Mouse (Mus musculus) liver, embryonic 13.5 days (tissue): ENCODE data around the gene Emx1. TPM values are rescaled to one million over a fixed set of nuclear protein-coding genes. Genes with fewer than 3 reads are reported as not detected.

Experiments used
- ATAC-seq: fragments of 200-750 bp; cut with Nextera tagmentation; 2 replicates; pipeline ENCODE4 v1.8.0; 2017; ENCODE audit warnings: low read depth, mild to moderate bottlenecking, moderate number of reproducible peaks, moderate library complexity
- DNase-seq: peaks from one replicate; pipeline ENCODE4 v3.0.0; 2022
- H3K27ac ChIP-seq: fragments of 300-500 bp; sonication (generic); 2 replicates; pipeline ENCODE4 v1.5.1; 2015; ENCODE audit warnings: moderate library complexity, mild to moderate bottlenecking, inconsistent platforms
- H3K27me3 ChIP-seq: fragments of 300-500 bp; sonication (generic); 2 replicates; pipeline ENCODE4 v1.6.1; 2015; ENCODE audit warnings: mild to moderate bottlenecking, inconsistent platforms
- H3K36me3 ChIP-seq: fragments of 300-500 bp; sonication (generic); 2 replicates; pipeline ENCODE4 v1.6.1; 2015; ENCODE audit warnings: mild to moderate bottlenecking, inconsistent platforms
- H3K4me1 ChIP-seq: fragments of 300-500 bp; sonication (generic); replicated peaks from 2 replicates; pipeline ENCODE4 v1.6.1; 2015; ENCODE audit warnings: inconsistent platforms
- H3K4me2 ChIP-seq: fragments of 300-500 bp; sonication (generic); 2 replicates; pipeline ENCODE4 v1.6.1; 2015; ENCODE audit warnings: inconsistent platforms, mild to moderate bottlenecking, moderate library complexity
- H3K4me3 ChIP-seq: fragments of 300-500 bp; sonication (generic); replicated peaks from 2 replicates; pipeline ENCODE4 v1.5.1; 2015; ENCODE audit warnings: mild to moderate bottlenecking, inconsistent platforms
- H3K9ac ChIP-seq: fragments of 300-500 bp; sonication (generic); 2 replicates; pipeline ENCODE4 v1.6.1; 2015; ENCODE audit warnings: mild to moderate bottlenecking, inconsistent platforms
- H3K9me3 ChIP-seq: fragments of 300-500 bp; sonication (generic); replicated peaks from 2 replicates; pipeline ENCODE4 v1.6.1; 2016; ENCODE audit warnings: inconsistent platforms
- WGBS: fragments of 180-500 bp; shearing (Covaris S2); methylation state at CpG from one replicate; pipeline ENCODE4 v1.1.7; 2015; ENCODE audit not compliant: insufficient replicate concordance; 5-methylcytosine and 5-hydroxymethylcytosine counted together
- polyA plus RNA-seq: library from polyadenylated mRNA; unstranded; fragments of >200 nt; fragmentation: Nextera tagmentation; extraction: Ambion mirVana; gene quantifications from 2 replicates; pipeline ENCODE4 v1.2.1, GENCODE M21; 2015

The Emx1 gene
- polyA plus RNA-seq, 1 experiment from 2014 or later: not detected

GRCm38 (mm10) chr6:85218251-85218650, 31.0 kb downstream of the Emx1 start:
- no peak overlapping the region for H3K4me3 ChIP-seq
- ATAC-seq (no peak), DNase-seq (no peak)
- WGBS: 65% methylated on average over 4 of the region's 4 CpGs
- H3K27ac ChIP-seq: no peak overlapping the region
- H3K9ac ChIP-seq: no peak overlapping the region
- no peaks in the 10 kb centered on the region for H3K9me3 ChIP-seq
- no peaks in the 10 kb centered on the region for H3K36me3 ChIP-seq
- no peaks in the 10 kb centered on the region for H3K4me1 ChIP-seq
- no peaks in the 10 kb centered on the region for H3K27me3 ChIP-seq
- H3K4me2 ChIP-seq: no peak overlapping the region

DNA sequence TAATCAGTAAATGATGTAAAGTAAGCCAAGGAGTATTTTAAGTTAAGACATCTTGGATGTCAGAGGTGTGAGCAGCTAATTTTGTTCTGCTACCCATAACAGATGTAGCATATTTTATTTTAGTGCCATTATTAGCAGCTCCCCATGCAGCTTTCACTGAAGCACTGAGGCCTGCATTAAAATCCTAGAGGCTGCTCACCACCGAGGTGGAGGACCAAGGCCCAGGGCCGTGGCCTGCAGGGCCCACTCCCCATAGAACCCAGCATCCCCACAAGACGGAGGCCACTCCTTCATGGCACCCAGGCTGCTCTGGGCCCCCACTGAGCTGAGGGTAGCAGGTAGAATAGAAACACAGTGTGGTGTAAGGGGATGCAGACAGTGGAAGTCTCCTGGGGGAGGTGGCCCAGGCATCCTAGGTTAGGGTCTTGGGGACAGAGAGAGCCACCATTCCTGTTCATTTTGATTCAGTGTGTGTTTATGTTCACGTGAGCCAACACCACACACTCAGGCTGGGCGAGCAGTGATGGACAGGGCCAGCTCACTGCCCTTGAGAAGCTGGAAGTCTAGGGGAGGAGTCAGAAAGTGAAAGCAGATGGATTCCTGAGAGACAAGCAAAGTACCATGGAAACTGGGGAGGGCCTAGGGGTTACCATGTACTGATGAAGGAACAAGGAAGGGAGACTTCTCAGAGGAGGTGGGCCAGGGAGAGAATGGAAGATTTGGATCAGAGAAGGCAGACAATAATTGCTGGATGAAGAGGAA, 31.6 kb downstream of the Emx1 start:
- H3K4me3 ChIP-seq: no peak overlapping the region
- H3K36me3 ChIP-seq: no peaks in the 10 kb centered on the region
- no peak for ATAC-seq
- H3K4me2 ChIP-seq: no peak overlapping the region
- H3K27ac ChIP-seq: no peak overlapping the region
- H3K27me3 ChIP-seq: no peaks in the 10 kb centered on the region
- no peaks in the 10 kb centered on the region for H3K4me1 ChIP-seq
- no peak for DNase-seq
- WGBS: 57% methylated on average over 5 of the region's 5 CpGs
- no peaks in the 10 kb centered on the region for H3K9me3 ChIP-seq
- H3K9ac ChIP-seq: no peak overlapping the region

DNA sequence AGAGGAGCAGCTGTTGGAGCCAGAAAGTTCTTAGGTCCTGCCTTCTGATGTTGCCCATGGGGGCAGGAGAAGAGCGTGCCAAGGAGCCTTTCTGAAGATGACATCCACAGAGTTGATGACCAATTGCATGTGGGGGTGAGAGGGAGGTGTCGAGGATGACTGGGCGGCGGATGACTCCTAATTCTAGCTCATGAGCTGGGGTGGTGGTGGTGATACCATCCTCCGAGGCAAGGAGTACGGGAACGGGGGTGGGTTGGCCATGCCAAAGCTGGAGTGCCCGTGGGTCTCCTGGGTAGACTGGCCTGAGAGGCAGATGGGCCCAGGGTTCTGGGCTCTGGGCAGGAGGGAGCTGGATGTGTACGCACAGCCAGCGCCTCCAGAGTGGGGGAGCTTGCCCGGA, 32.5 kb downstream of the Emx1 start:
- H3K36me3 ChIP-seq: no peaks in the 10 kb centered on the region
- H3K27ac ChIP-seq: no peak overlapping the region
- no peaks in the 10 kb centered on the region for H3K4me1 ChIP-seq
- no peaks in the 10 kb centered on the region for H3K27me3 ChIP-seq
- H3K9me3 ChIP-seq: no peaks in the 10 kb centered on the region
- H3K9ac ChIP-seq: no peak overlapping the region
- ATAC-seq: no peak
- WGBS: 77% methylated on average over 11 of the region's 11 CpGs
- no peak for DNase-seq
- H3K4me2 ChIP-seq: no peak overlapping the region
- no peak overlapping the region for H3K4me3 ChIP-seq

GRCm38 (mm10) chr6:85220917-85221316, 33.7 kb downstream of the Emx1 start:
- H3K9me3 ChIP-seq: no peaks in the 10 kb centered on the region
- WGBS: 55% methylated on average over 4 of the region's 4 CpGs
- H3K36me3 ChIP-seq: no peaks in the 10 kb centered on the region
- no peak overlapping the region for H3K27ac ChIP-seq
- ATAC-seq (no peak), DNase-seq (no peak)
- H3K9ac ChIP-seq: no peak overlapping the region
- H3K4me3 ChIP-seq: no peak overlapping the region
- no peaks in the 10 kb centered on the region for H3K27me3 ChIP-seq
- no peak overlapping the region for H3K4me2 ChIP-seq
- H3K4me1 ChIP-seq: no peaks in the 10 kb centered on the region

DNA sequence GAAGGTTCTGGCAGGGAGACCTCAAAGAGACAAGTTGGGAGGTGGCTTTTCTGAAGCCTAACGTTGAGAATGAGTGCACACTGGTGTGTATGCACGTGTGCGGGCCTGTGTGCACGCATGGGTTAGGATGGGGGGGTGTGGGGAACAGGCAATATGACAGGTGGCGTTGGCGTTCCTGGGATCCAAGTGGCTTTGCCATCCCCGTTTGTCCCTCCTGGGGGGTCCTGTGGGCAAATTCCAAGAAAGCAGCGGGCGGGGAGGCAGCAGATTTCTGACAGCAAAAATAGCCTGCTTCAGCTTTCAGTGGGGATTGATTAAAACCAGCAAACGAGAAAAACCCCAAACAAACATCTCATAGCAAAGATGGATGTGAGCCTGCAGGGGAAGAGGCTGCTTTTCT, 35.3 kb downstream of the Emx1 start:
- 73% methylated on average over 10 of the region's 10 CpGs for WGBS
- Histone ChIP-seq H3K36me3 (no peaks in the 10 kb centered on the region), H3K27ac (no peak overlapping the region), H3K27me3 (no peaks in the 10 kb centered on the region), H3K9ac (no peak overlapping the region), H3K4me1 (no peaks in the 10 kb centered on the region), H3K4me2 (no peak overlapping the region), H3K9me3 (no peaks in the 10 kb centered on the region), H3K4me3 (no peak overlapping the region)
- DNase-seq (no peak), ATAC-seq (no peak)

DNA sequence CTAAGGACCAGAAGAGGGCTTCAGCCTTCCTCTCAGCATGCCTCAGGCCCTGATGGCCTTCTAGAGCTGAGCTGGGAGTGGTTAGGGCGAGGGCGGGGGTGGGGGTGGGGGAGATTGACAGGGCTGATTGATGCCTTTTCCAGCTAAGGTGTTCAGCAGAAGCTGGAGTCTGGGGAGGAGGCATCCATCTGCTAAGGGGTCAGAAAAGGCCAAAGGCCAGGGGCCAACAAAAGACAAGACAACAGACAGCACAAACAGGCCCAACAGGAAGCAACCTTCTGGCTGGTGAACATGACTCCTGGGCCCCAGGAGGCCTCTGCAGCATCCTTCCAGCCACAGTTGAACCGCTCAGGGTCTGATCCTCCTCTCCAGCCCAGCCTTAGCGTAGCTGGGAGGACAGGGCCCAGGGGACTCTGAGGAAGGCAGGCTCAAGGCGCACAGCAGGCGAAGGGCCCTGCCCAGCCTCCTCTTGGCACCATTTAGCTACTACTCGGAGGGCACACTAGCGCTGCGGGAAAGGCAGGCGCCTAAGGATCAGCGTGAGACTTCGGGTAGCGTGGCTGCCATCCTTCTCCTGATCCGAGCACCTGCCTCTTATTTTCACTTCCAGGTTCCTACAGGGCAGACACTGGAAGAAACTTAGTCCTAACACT, 36.4 kb downstream of the Emx1 start:
- Histone ChIP-seq H3K27me3 (no peaks in the 10 kb centered on the region), H3K27ac (no peak overlapping the region)
- 65% methylated on average over 14 of the region's 14 CpGs for WGBS

GRCm38 (mm10) chr6:85224442-85224891, 37.2 kb downstream of the Emx1 start:
- ATAC-seq (no peak), DNase-seq (no peak)
- H3K9me3 ChIP-seq: no peaks in the 10 kb centered on the region
- no peak overlapping the region for H3K4me3 ChIP-seq
- no peaks in the 10 kb centered on the region for H3K4me1 ChIP-seq
- no peak overlapping the region for H3K9ac ChIP-seq
- H3K36me3 ChIP-seq: no peaks in the 10 kb centered on the region
- no peak overlapping the region for H3K27ac ChIP-seq
- H3K27me3 ChIP-seq: no peaks in the 10 kb centered on the region
- 63% methylated on average over 15 of the region's 15 CpGs for WGBS
- no peak overlapping the region for H3K4me2 ChIP-seq

More for the DNA sequence above, 36.4 kb downstream of the Emx1 start:
- Histone ChIP-seq H3K9me3 (no peaks in the 10 kb centered on the region), H3K4me2 (no peak overlapping the region), H3K9ac (no peak overlapping the region), H3K36me3 (no peaks in the 10 kb centered on the region), H3K4me1 (no peaks in the 10 kb centered on the region), H3K4me3 (no peak overlapping the region)
- ATAC-seq (no peak), DNase-seq (no peak)

DNA sequence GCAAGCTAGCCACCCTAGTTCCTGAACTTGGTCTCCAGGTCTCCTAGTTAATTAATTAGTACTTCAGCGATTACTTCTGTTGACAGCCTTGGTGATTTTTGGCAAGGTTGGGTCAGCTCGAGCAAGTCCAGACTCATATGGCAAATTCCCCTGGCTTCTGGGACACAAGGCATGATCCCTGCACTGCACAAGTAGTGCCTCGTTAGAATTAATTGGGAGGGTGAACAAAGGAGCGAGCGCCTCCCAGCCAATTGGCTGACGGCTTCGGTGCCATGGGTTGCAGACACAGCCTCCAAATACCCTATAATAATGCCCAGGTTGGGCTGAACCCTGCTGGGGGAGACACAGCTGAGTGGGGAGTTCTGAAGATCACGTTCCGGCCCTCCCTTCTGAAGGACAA, 39.3 kb downstream of the Emx1 start:
- Histone ChIP-seq H3K4me2 (no peak overlapping the region), H3K9me3 (no peaks in the 10 kb centered on the region), H3K27ac (no peak overlapping the region), H3K27me3 (no peaks in the 10 kb centered on the region), H3K9ac (no peak overlapping the region), H3K4me1 (no peaks in the 10 kb centered on the region), H3K4me3 (no peak overlapping the region), H3K36me3 (no peaks in the 10 kb centered on the region)
- DNase-seq (no peak), ATAC-seq (no peak)
- WGBS: 72% methylated on average over 9 of the region's 9 CpGs

DNA sequence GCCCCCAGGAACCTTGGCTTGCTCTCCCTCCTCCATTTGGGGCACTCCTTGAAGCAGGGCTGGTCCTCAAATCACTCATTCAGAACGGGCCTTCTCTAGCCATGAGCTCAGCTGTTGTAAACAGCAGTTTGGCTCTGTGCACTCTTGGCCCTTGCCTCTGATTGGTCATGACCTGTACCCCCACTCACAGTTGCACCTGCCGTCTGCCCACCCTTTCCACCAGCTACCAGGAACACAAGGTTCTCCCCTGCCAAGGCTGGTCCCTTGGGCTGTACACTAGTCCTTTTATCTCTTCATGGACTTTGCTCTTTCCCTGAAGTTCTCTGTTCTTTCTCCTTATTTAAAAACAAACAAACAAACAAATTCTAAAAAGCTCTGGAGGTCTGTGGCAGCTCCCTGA, 40.3 kb downstream of the Emx1 start:
- Histone ChIP-seq H3K4me1 (no peaks in the 10 kb centered on the region), H3K27me3 (no peaks in the 10 kb centered on the region), H3K4me3 (no peak overlapping the region), H3K9me3 (no peaks in the 10 kb centered on the region), H3K9ac (no peak overlapping the region), H3K36me3 (no peaks in the 10 kb centered on the region), H3K27ac (no peak overlapping the region), H3K4me2 (no peak overlapping the region)
- 42% methylated on average over 2 of the region's 2 CpGs for WGBS
- DNase-seq: no peak
- ATAC-seq: no peak

DNA sequence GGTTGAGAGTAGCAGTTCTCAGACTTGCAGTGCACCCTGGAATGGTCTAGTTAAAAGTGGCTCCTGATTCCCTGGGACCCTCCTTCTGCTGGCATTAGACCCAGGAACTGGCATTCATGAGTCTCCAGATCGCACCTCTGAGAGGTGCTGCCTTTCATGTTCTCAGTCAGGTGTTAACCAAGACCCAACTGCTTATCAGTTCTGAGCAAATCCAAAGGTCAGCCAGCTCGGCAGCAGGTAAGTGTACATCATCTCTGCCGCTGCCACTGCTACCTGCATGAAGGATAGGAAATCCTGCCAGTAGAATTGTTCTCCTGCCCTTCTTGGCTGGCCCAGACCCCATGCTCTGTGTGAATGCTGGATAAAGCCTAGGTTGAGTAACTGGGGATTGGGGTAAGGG, 43.5 kb downstream of the Emx1 start:
- no peak for ATAC-seq
- H3K36me3 ChIP-seq: no peaks in the 10 kb centered on the region
- H3K9me3 ChIP-seq: no peaks in the 10 kb centered on the region
- H3K4me2 ChIP-seq: no peak overlapping the region
- H3K9ac ChIP-seq: no peak overlapping the region
- no peak for DNase-seq
- no peak overlapping the region for H3K27ac ChIP-seq
- H3K27me3 ChIP-seq: no peaks in the 10 kb centered on the region
- no peaks in the 10 kb centered on the region for H3K4me1 ChIP-seq
- WGBS: 37% methylated on average over 3 of the region's 3 CpGs
- no peak overlapping the region for H3K4me3 ChIP-seq

DNA sequence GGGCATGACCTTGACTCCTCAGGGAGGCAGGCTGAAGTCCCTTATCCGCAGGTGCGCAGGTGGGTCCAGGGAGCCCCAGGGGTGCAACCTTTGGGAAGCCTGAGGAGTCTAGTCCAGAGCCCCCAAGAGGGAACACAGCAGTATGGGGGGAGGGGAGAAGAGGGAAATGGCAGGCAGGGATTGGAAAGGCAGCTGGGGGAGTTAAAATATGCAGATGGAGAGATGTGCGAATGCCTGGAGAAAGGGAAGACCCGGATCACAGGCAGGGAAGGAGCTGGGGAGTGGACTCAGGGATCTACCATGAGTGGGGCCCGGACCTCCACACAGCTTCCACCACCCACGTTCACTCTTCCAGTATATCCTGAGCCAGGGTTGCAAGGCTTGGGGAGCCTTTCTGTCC, 44.2 kb downstream of the Emx1 start:
- ATAC-seq (no peak), DNase-seq (no peak)
- H3K4me1 ChIP-seq: no peaks in the 10 kb centered on the region
- H3K9ac ChIP-seq: no peak overlapping the region
- no peaks in the 10 kb centered on the region for H3K27me3 ChIP-seq
- 24% methylated on average over 6 of the region's 6 CpGs for WGBS
- no peak overlapping the region for H3K4me3 ChIP-seq
- H3K4me2 ChIP-seq: no peak overlapping the region
- H3K36me3 ChIP-seq: no peaks in the 10 kb centered on the region
- H3K27ac ChIP-seq: no peak overlapping the region
- no peaks in the 10 kb centered on the region for H3K9me3 ChIP-seq

- Histone ChIP-seq H3K27ac (no peak overlapping the region), H3K9me3 (no peaks in the 10 kb centered on the region), H3K9ac (no peak overlapping the region), H3K4me2 (no peak overlapping the region), H3K36me3 (no peaks in the 10 kb centered on the region), H3K27me3 (no peaks in the 10 kb centered on the region), H3K4me1 (no peaks in the 10 kb centered on the region), H3K4me3 (no peak overlapping the region)
- ATAC-seq (no peak), DNase-seq (no peak)
- 51% methylated on average over 4 of the region's 4 CpGs for WGBS
These were observed 44.8 kb downstream of the Emx1 start for GRCm38 (mm10) chr6:85232045-85232444.
